Mouse (Mus musculus) bone marrow, adult 2 months (tissue): ENCODE measurements around the gene Atp13a1.

Source experiments
- CTCF ChIP-seq: fragments of 200-500 bp; IDR thresholded peaks from 2 replicates; pipeline ENCODE4 v1.5.1; 2011; ENCODE audit warnings: low read length, control low read depth; ENCODE audit not compliant: control insufficient read depth, insufficient read depth
- POLR2A ChIP-seq: fragments of 200-500 bp; IDR thresholded peaks from 2 replicates; pipeline ENCODE4 v1.6.1; 2011; ENCODE audit warnings: low read depth, mild to moderate bottlenecking, control low read depth, low read length, borderline replicate concordance; ENCODE audit not compliant: control insufficient read depth

DNA sequence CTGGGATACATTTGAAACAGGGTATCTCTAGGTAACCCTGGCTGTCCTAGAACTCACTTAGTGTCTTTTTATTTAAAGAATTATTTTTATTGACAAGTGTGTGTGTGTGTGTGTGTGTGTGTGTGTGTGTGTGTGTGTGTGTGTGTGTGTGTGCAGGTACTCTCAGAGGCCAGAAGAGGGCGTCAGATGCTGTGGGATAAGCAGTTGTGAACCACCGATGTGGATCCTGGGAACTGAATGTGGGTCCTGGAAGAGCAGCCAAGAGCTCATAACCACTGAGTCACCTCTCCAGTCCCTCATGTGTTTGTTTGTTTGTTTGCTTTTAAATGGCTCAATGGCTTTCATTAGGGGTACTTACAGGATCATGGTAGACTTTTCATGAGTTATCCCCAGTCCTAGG lies 23.9 kb downstream of the Atp13a1 start:
- TF ChIP-seq POLR2A, result no peak
- TF ChIP-seq CTCF, result no peak
